Mouse (Mus musculus): ENCODE results near the gene Vps50. TPM values are rescaled to one million over a fixed set of nuclear protein-coding genes. Genes with fewer than 3 reads are reported as not detected.

Gene Vps50
- 15.4 TPM for polyA plus RNA-seq (2017; shearing (Covaris generic))

GRCm38 (mm10) chr6:3498162-3498848 lies at the start of gene Vps50, which contains the start of gene Hepacam2:
Gene Vps50 (plus strand): TSS chr6:3498382.
Gene Hepacam2 (minus strand): TSS chr6:3498298.

Other genes starting within 250 kb of the Vps50 start
- gene Samd9l, start 98.8 kb upstream of the Vps50 start, polyA plus RNA-seq (2017; shearing (Covaris generic)) = 58.4 TPM
- not detected for gene Hepacam2, start 84 bp upstream of the Vps50 start, polyA plus RNA-seq (2017; shearing (Covaris generic))